Mouse (Mus musculus) stomach, embryonic 14.5 days (tissue): Measurements from ENCODE around the gene Col4a3bp. TPM values are rescaled to one million over a fixed set of nuclear protein-coding genes. Genes with fewer than 3 reads are reported as not detected.

Experiments
- ATAC-seq: fragments of 200-750 bp; cut with Nextera tagmentation; 2 replicates; pipeline ENCODE4 v1.8.0; 2017; ENCODE audit warnings: low read depth, moderate TSS enrichment; ENCODE audit not compliant: insufficient number of reproducible peaks, insufficient read depth, low FRiP score
- H3K27ac ChIP-seq: fragments of 300-500 bp; sonication (generic); 2 replicates; pipeline ENCODE4 v1.5.1; 2014; ENCODE audit warnings: mild to moderate bottlenecking, low read length, moderate library complexity, mixed read lengths
- H3K27me3 ChIP-seq: fragments of 300-500 bp; sonication (generic); 2 replicates; pipeline ENCODE4 v1.6.1; 2014; ENCODE audit warnings: low read length, control low read depth, mixed read lengths; ENCODE audit not compliant: control insufficient read depth, insufficient read depth
- H3K36me3 ChIP-seq: fragments of 300-500 bp; sonication (generic); 2 replicates; pipeline ENCODE4 v1.6.1; 2014; ENCODE audit warnings: mild to moderate bottlenecking, control low read depth, low read length, moderate library complexity, mixed read lengths; ENCODE audit not compliant: control insufficient read depth, insufficient read depth
- H3K4me1 ChIP-seq: fragments of 300-500 bp; sonication (generic); 2 replicates; pipeline ENCODE4 v1.6.1; 2014; ENCODE audit warnings: low read length, control low read depth, mixed read lengths; ENCODE audit not compliant: control insufficient read depth, insufficient read depth
- H3K4me2 ChIP-seq: fragments of 300-500 bp; sonication (generic); replicated peaks from 2 replicates; pipeline ENCODE4 v1.6.1; 2014; ENCODE audit warnings: low read depth, low read length, control low read depth
- H3K4me3 ChIP-seq: fragments of 300-500 bp; sonication (generic); 2 replicates; pipeline ENCODE4 v1.5.1; 2014; ENCODE audit warnings: low read depth, low read length, control low read depth
- H3K9ac ChIP-seq: fragments of 300-500 bp; sonication (generic); replicated peaks from 2 replicates; pipeline ENCODE4 v1.6.1; 2014; ENCODE audit warnings: low read depth, mild to moderate bottlenecking, control low read depth, low read length, moderate library complexity, mixed read lengths
- H3K9me3 ChIP-seq: fragments of 300-500 bp; sonication (generic); 2 replicates; pipeline ENCODE4 v1.6.1; 2016; ENCODE audit warnings: low read depth, low read length, control low read depth; ENCODE audit not compliant: control insufficient read depth
- WGBS: fragments of 180-500 bp; shearing (Covaris S2); extraction: QIAGEN DNeasy Blood & Tissue Kit; methylation state at CpG from one replicate; pipeline ENCODE4 v1.1.7; 2014; 5-methylcytosine and 5-hydroxymethylcytosine counted together
- polyA plus RNA-seq: library from polyadenylated mRNA; unstranded; fragments of >200 nt; fragmentation: Nextera tagmentation; extraction: Ambion mirVana; gene quantifications from 2 replicates; pipeline ENCODE4 v1.2.1, GENCODE M21; 2014

Col4a3bp gene
- 19.6 and 22.3 TPM in 2 replicates for polyA plus RNA-seq

DNA sequence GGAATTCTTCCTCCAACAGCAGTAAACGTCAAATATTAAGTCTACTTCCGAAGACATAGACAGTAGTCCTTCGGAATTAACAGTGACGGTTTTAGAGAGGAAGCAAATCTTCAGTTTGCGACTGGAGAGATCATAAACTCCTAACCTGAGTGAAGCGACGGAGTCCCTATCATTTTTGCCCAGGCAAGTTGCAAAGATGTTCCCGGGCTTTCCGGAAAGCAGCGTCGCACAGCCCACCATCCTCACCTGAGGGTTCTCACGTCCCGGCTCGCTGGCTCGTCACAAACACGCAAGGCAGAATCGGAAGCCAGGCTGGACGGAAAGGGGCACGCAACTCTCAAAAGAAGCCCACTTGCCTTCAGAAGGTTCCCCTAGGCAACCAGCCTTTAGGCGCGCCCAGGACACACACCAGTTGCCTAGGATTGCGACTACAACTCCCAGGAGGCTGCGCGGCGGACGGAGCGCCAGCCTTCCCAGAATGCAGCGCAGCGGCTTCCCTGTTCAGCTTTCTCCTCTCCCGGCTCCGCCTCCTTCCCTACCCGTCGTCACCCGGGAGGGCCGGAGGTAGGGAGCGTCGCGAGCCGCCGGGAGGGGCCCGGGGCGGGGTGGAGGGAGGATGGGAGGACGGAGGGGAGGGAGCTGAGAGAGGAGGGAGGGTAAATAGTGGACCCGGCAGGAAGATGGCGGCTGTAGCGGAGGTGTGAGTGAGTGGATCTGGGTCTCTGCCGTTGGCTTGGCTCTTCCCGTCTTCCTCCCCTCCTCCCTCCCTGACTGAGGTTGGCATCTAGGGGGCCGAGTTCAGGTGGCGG, at the start of gene Col4a3bp, which contains the start of gene Polk:
Col4a3bp (plus strand) TSS at position 538 of the 809 bp plus-strand sequence.
Polk (minus strand) TSS at position 499 of the 809 bp plus-strand sequence.
- peak; percentile 98 for ATAC-seq
- Histone ChIP-seq H3K4me1 (peaks cover 2% of the 10 kb centered on the region; the same call in 1 of the 2 replicates), H3K36me3 (no peaks in the 10 kb centered on the region), H3K4me3 (peak within 1 kb of the TSS; percentile 96), H3K9me3 (no peaks in the 10 kb centered on the region), H3K4me2 (peak within 1 kb of the TSS; percentile 79), H3K27ac (peak within 1 kb of the TSS; percentile 83), H3K27me3 (no peaks in the 10 kb centered on the region), H3K9ac (peak within 1 kb of the TSS; percentile 83)
- under 1% methylated on average over 47 of the region's 50 CpGs for WGBS

DNA sequence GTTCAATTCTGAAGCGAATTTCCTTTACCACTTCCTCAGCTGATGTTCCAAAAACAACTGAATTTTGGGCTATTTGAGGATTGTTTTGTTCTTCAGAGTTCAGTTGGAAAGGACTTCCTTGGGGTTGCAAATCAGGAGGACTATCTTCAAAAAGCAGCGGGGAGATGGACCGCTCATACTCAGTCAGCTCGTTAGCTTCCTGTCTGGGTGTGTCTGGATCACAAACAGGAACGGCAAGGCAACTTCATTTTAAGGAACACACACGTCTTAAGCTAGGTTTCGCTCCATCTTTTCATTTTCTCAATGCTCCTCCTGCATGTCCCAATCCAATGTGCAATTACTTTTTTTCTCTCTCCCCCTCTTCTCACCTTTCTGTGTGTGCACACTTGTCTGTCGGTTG, 45.8 kb upstream of the Col4a3bp start:
- H3K27me3 ChIP-seq: no peaks in the 10 kb centered on the region
- 84% methylated on average over 8 of the region's 8 CpGs for WGBS
- H3K36me3 ChIP-seq: no peaks in the 10 kb centered on the region
- no peak overlapping the region for H3K9ac ChIP-seq
- H3K9me3 ChIP-seq: no peaks in the 10 kb centered on the region
- no peak overlapping the region for H3K4me2 ChIP-seq
- H3K4me1 ChIP-seq: no peaks in the 10 kb centered on the region
- no peak overlapping the region for H3K27ac ChIP-seq
- ATAC-seq: no peak
- no peak overlapping the region for H3K4me3 ChIP-seq

DNA sequence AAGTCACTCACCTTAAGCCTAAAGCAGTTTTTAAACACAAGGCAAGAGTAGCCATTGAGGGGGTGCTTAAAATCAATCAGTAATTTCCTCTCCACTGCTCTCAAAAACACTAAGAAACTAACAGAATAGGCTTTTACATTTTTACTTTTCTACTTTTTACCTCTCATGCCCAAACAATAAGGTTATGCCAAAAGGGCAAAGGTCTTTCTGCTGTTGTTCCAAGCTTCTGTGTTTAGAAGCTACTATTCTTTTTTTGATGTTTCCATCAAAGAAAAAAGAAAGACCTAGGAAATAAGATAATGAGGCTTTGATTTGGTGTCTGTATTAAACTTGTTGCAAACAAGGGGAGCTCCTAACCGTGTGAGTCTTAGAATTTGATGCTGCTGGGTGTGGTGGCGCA, 42.5 kb upstream of the Col4a3bp start:
- H3K27me3 ChIP-seq: no peaks in the 10 kb centered on the region
- no peak overlapping the region for H3K4me2 ChIP-seq
- no peak overlapping the region for H3K9ac ChIP-seq
- H3K4me1 ChIP-seq: no peaks in the 10 kb centered on the region
- no peak for ATAC-seq
- H3K4me3 ChIP-seq: no peak overlapping the region
- no peak overlapping the region for H3K27ac ChIP-seq
- no peaks in the 10 kb centered on the region for H3K36me3 ChIP-seq
- WGBS: 87% methylated on average over 2 of the region's 2 CpGs
- H3K9me3 ChIP-seq: no peaks in the 10 kb centered on the region

- no peak overlapping the region for H3K4me2 ChIP-seq
- 71% methylated on average over 4 of the region's 4 CpGs for WGBS
- no peaks in the 10 kb centered on the region for H3K27me3 ChIP-seq
- ATAC-seq: no peak
- H3K27ac ChIP-seq: no peak overlapping the region
- no peaks in the 10 kb centered on the region for H3K4me1 ChIP-seq
- no peaks in the 10 kb centered on the region for H3K9me3 ChIP-seq
- no peaks in the 10 kb centered on the region; the same call in 1 of the 2 replicates for H3K36me3 ChIP-seq
- H3K9ac ChIP-seq: no peak overlapping the region
- H3K4me3 ChIP-seq: no peak overlapping the region
Observed at GRCm38 (mm10) chr13:96505661-96506060, 36.8 kb upstream of the Col4a3bp start.

- no peaks in the 10 kb centered on the region for H3K9me3 ChIP-seq
- H3K4me2 ChIP-seq: no peak overlapping the region
- no peaks in the 10 kb centered on the region for H3K27me3 ChIP-seq
- H3K4me3 ChIP-seq: no peak overlapping the region
- 74% methylated on average over 6 of the region's 6 CpGs for WGBS
- ATAC-seq: no peak
- no peaks in the 10 kb centered on the region; the same call in 1 of the 2 replicates for H3K36me3 ChIP-seq
- H3K4me1 ChIP-seq: 0 out of 2 replicates have a peak, but pooled peaks cover under 1% of the 10 kb centered on the region
- H3K27ac ChIP-seq: no peak overlapping the region
- H3K9ac ChIP-seq: no peak overlapping the region
Observed at GRCm38 (mm10) chr13:96506313-96506712, 36.1 kb upstream of the Col4a3bp start.

DNA sequence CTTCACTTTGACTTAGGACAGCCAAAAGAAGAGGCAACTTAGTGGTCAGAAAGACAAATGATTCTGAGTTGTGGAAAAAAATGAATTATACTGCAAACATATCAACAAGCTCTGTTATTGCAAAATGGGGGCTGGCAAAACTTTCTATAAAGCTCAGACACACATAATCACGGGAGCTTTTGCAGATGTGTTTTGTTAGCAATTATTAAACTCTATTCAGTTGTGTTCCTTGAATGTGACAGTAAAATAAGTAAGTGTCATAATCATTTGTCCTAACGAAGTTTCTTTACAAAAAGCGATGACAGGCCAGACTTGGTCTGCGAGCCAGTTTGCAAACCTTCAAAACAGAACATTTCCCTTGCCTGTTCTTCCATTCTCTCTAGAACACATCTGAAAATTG, 34.9 kb upstream of the Col4a3bp start:
- Histone ChIP-seq H3K4me2 (no peak overlapping the region), H3K4me1 (peaks cover 5% of the 10 kb centered on the region; the same call in 1 of the 2 replicates), H3K9me3 (no peaks in the 10 kb centered on the region), H3K4me3 (no peak overlapping the region), H3K27ac (no peak overlapping the region), H3K27me3 (no peaks in the 10 kb centered on the region), H3K9ac (no peak overlapping the region), H3K36me3 (no peaks in the 10 kb centered on the region; the same call in 1 of the 2 replicates)
- WGBS: 83% methylated on average over 4 of the region's 4 CpGs
- ATAC-seq: no peak

DNA sequence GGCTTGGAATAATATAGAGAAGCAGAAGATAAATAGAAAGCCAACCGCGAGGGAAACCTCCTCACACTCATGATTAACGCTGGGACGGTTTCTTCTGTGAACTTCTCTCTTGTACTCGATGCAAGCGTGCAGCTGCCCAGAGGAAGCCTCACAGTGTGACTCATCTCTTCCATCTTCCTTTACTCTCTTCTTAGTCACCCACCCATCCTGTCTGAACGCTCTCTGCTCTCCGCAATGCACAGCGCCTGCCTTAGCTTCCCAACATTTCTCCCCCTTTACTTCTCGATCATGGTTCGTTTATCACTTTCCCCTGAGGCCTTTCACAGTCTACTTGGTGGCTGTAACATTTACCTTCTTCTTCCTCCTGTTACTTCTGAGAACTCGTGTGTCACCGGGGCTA, 31.8 kb upstream of the Col4a3bp start:
- ATAC-seq: no peak
- Histone ChIP-seq H3K9ac (no peak overlapping the region), H3K4me3 (no peak overlapping the region), H3K36me3 (no peaks in the 10 kb centered on the region; the same call in 1 of the 2 replicates), H3K4me1 (peaks cover 8% of the 10 kb centered on the region; the same call in 1 of the 2 replicates), H3K27me3 (no peaks in the 10 kb centered on the region), H3K9me3 (no peaks in the 10 kb centered on the region), H3K27ac (no peak overlapping the region), H3K4me2 (no peak overlapping the region)
- 67% methylated on average over 13 of the region's 13 CpGs for WGBS

DNA sequence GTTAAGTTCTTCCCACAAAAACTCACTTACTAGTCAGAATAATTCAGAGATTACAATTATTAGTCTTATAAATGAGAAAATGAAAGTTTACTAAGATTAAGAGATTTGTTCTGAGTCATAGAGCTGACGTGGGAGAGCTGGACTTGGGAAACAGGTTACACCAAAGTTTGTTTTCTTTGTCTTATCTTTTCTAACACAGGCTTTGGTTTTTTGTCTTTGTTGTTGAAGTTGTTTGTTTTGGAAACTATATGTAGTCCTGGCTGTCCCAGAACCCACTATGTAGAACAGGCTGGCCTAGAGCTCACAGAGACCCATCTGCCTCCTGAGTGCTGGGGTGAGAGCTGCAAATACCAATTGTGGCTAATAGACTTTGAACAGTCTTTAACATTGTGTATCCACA, 31.2 kb upstream of the Col4a3bp start:
- no peaks in the 10 kb centered on the region; the same call in 1 of the 2 replicates for H3K36me3 ChIP-seq
- no peak overlapping the region for H3K4me3 ChIP-seq
- H3K4me2 ChIP-seq: no peak overlapping the region
- no peaks in the 10 kb centered on the region for H3K9me3 ChIP-seq
- H3K27ac ChIP-seq: no peak overlapping the region
- no peak overlapping the region for H3K9ac ChIP-seq
- WGBS: 68% methylated on average over 1 of the region's 1 CpGs
- H3K4me1 ChIP-seq: peaks cover 8% of the 10 kb centered on the region; the same call in 1 of the 2 replicates
- H3K27me3 ChIP-seq: no peaks in the 10 kb centered on the region
- ATAC-seq: no peak
